ENCODE assay signal across 9 mouse cellular contexts in the genomic region with DNA sequence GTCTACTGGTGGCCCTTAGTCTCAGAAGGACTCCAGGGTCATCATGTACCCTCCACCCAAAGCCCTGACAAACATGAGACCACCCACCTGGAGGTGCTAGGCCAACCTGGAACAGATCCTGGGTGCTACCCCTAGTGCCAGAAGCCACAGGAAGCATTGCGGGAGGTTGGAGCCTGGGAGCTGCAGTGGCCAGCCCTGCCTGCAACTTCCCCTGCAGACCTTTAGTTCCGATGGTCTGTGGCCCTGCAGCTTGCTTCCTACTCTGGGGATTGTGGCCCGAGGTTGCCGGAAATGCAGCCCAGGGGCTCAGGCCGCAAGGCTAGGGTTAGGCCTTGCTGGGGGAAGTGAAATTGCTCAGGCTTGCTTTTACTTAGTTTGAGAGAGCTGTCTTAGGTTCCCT. TPM values are rescaled to one million over a fixed set of nuclear protein-coding genes. Genes with fewer than 3 reads are reported as not detected.
A peak's percentile ranks its signal among the peaks of the same experiment; 100 is the strongest.
DNase-seq lines count a peak whose midpoint lies in the region; ATAC-seq and TF ChIP-seq lines count a peak whose summit lies in the region.
"Had no signal": no experiment of that assay in that cellular context is flagged by ENCODE, and none has a peak within 500 bp of the region (broad histone marks: within the 10 kb centered on the region; RNA-seq: fewer than 3 reads in every experiment).

A gene (minus strand): TSS at position 284 of the 400 bp plus-strand sequence.

- no peaks in the 10 kb centered on the region for H3K4me1 ChIP-seq in liver, adult 2 months (ENCODE audit: control insufficient read depth, insufficient read depth, low read length)
- H3K4me1 ChIP-seq in forebrain, embryonic 16.5 days (replicated peaks; ENCODE audit: control insufficient read depth, insufficient read depth, low read length) = no peaks in the 10 kb centered on the region
- H3K4me1 ChIP-seq: limb, embryonic 12.5 days had no signal

- no peak for TF ChIP-seq CTCF in layer of hippocampus, adult 2 months (conservative IDR thresholded peaks at IDR 0.05)
- no peak for TF ChIP-seq CTCF in liver, adult 2 months (IDR thresholded peaks at IDR 0.05; ENCODE audit: low read depth, low read length)

- peak; percentile 8 to 11 for DNase-seq in layer of hippocampus, adult 2 months (ENCODE audit: low spot score in 2 of 2)
- DNase-seq in layer of hippocampus, adult 18-20 months (ENCODE audit: low spot score in 2 of 2) = no peak
- DNase-seq in liver, adult 2 months (ENCODE audit: extremely low read depth, low read depth, low spot score) = peak; percentile 40
- peak; percentile 52 to 79 for DNase-seq in natural killer cell, adult 2 months (ENCODE audit: low spot score in 2 of 2)
- DNase-seq in cerebellum, postnatal 14 days = no peak
- no peak for DNase-seq in cerebellum, adult 8-10 months

- 68% methylated on average over 5 of the region's 5 CpGs for WGBS in liver, adult 2 months
- 83% methylated on average over 5 of the region's 5 CpGs for WGBS in forebrain, embryonic 16.5 days

- H3K27ac ChIP-seq in layer of hippocampus, adult 2 months = no peak within 1 kb of the TSS
- 0 out of 2 replicates have a peak within 1 kb of the TSS, but pooled peaks have one; percentile 48 for H3K27ac ChIP-seq in liver, adult 2 months (replicated peaks; ENCODE audit: insufficient read depth, low read depth, low read length)
- no peak within 1 kb of the TSS for H3K27ac ChIP-seq in forebrain, embryonic 16.5 days (ENCODE audit: low read length)
- H3K27ac ChIP-seq: limb, embryonic 12.5 days had no signal

- peak; percentile 99 for ATAC-seq in common myeloid progenitor, adult 5-6 weeks (replicated peaks; ENCODE audit: low read depth, poor library complexity, severe bottlenecking)
- ATAC-seq in forebrain, embryonic 16.5 days = no peak

- no peaks in the 10 kb centered on the region for H3K27me3 ChIP-seq in liver, adult 2 months (ENCODE audit: control insufficient read depth, insufficient read depth, low read length)
- no peaks in the 10 kb centered on the region for H3K27me3 ChIP-seq in forebrain, embryonic 16.5 days (replicated peaks; ENCODE audit: control insufficient read depth, insufficient read depth, low read length)
- H3K27me3 ChIP-seq: limb, embryonic 12.5 days had no signal

- H3K4me2 ChIP-seq in forebrain, embryonic 16.5 days (ENCODE audit: low read length) = no peak within 1 kb of the TSS
- H3K4me2 ChIP-seq: limb, embryonic 12.5 days had no signal

- no peak for TF ChIP-seq POLR2A in liver, adult 2 months (IDR thresholded peaks at IDR 0.05; ENCODE audit: extremely low read depth, insufficient read depth, low read length)

- no peaks in the 10 kb centered on the region for H3K9me3 ChIP-seq in forebrain, embryonic 16.5 days (ENCODE audit: control insufficient read depth, low read length)
- H3K9me3 ChIP-seq: limb, embryonic 12.5 days had no signal

- no peaks in the 10 kb centered on the region for H3K79me2 ChIP-seq in liver, adult 2 months (ENCODE audit: control insufficient read depth, insufficient read depth, low read length)

- H3K4me3 ChIP-seq in layer of hippocampus, adult 2 months = no peak within 1 kb of the TSS
- peak within 1 kb of the TSS; percentile 53 for H3K4me3 ChIP-seq in liver, adult 2 months (ENCODE audit: insufficient read depth, low read depth, low read length)
- H3K4me3 ChIP-seq in forebrain, embryonic 16.5 days (replicated peaks; ENCODE audit: low read length) = no peak within 1 kb of the TSS
- H3K4me3 ChIP-seq: limb, embryonic 12.5 days had no signal

- H3K36me3 ChIP-seq in liver, adult 2 months (ENCODE audit: control insufficient read depth, insufficient read depth, low read length) = no peaks in the 10 kb centered on the region
- no peaks in the 10 kb centered on the region for H3K36me3 ChIP-seq in forebrain, embryonic 16.5 days (ENCODE audit: control insufficient read depth, insufficient read depth)
- H3K36me3 ChIP-seq: limb, embryonic 12.5 days had no signal

- H3K9ac ChIP-seq in liver, adult 2 months (ENCODE audit: low read depth, low read length) = peak within 1 kb of the TSS; percentile 72; the same call in 1 of the 2 replicates
- no peak within 1 kb of the TSS for H3K9ac ChIP-seq in forebrain, embryonic 16.5 days (replicated peaks; ENCODE audit: low read depth, low read length)
- H3K9ac ChIP-seq: limb, embryonic 12.5 days had no signal

RNA-seq across cellular contexts. Expression of the gene that starts here (rescaled TPM):
- total RNA-seq in layer of hippocampus, adult 2 months (2021) = 1 to 10 TPM in 1 of 2 experiments, under 1 TPM in 1; 0.92 to 1.6 TPM
- total RNA-seq in layer of hippocampus, adult 18-20 months (2021) = 1 to 10 TPM; 1.2 to 1.4 TPM
- 0.05 and 0.29 TPM in 2 replicates for total RNA-seq in common myeloid progenitor, adult 5-6 weeks (2017)
- 3.2 TPM in 2 replicates for total RNA-seq in liver, adult 2 months (2014; rRNA removed)
- 0.20 and 0.49 TPM in 2 replicates for polyA plus RNA-seq in liver, adult 2 months (2012; rRNA removed)
- 0.25 and 0.46 TPM in 2 replicates for polyA plus RNA-seq in forebrain, embryonic 16.5 days (2015; fragmentation: Nextera tagmentation; extraction: Ambion mirVana)

Comparison
In these comparisons a context has a peak if more than half of its experiments do, and no peak if none do; other contexts are left out.
1. DNase-seq: peak in layer of hippocampus, adult 2 months (2 of 2), liver, adult 2 months (single experiment) and natural killer cell, adult 2 months (2 of 2); none in layer of hippocampus, adult 18-20 months (0 of 2), cerebellum, postnatal 14 days (0 of 2) and cerebellum, adult 8-10 months (single experiment).
2. Peak in ATAC-seq in common myeloid progenitor, adult 5-6 weeks; RNA of the gene not detected or under 1 TPM.